Mouse (Mus musculus): ENCODE results near the gene C8b. TPM values are rescaled to one million over a fixed set of nuclear protein-coding genes. Genes with fewer than 3 reads are reported as not detected.

Gene C8b
- polyA plus RNA-seq, 1 experiment from 2014 or later, result not detected

DNA sequence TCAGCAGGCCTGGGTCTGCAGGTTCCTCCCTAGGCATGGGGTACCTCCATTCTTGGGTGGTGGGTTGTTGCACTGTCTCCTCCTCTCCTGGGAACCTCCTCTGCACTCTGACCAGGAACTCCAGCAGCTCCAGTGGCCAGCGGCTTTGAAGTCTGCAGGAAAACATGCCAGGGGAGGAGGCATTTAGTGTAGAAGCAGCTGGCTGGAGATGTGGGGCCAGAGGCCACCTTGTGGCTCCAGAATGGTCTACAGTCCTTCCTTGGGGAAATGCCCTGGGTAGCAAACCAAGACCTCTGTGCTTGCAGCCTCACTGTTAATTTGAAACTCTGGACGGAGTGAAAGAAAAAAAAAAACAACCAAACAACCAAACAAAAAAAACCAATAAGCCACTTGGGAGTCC lies 51.4 kb downstream of the C8b start:
- no peaks in the 10 kb centered on the region for H3K9me3 ChIP-seq (ENCODE audit: control insufficient read depth, low read length)
- no peaks in the 10 kb centered on the region for H3K36me3 ChIP-seq (ENCODE audit: control insufficient read depth, insufficient read depth, low read length)
- peak; percentile 38 for DNase-seq (ENCODE audit: low spot score)
- H3K9ac ChIP-seq (ENCODE audit: low read length), result no peak overlapping the region
- no peak overlapping the region for H3K27ac ChIP-seq (ENCODE audit: low read depth, low read length)
- WGBS, result 73% methylated on average over 2 of the region's 2 CpGs
- no peak overlapping the region for H3K4me3 ChIP-seq (ENCODE audit: low read depth, low read length)
- H3K27me3 ChIP-seq (ENCODE audit: control insufficient read depth, insufficient read depth, low read length), result no peaks in the 10 kb centered on the region
- H3K4me1 ChIP-seq (replicated peaks; ENCODE audit: control insufficient read depth, insufficient read depth, low read length), result no peaks in the 10 kb centered on the region
- ATAC-seq (replicated peaks; ENCODE audit: low FRiP score), result no peak
- no peak overlapping the region for H3K4me2 ChIP-seq (ENCODE audit: low read depth, low read length, severe bottlenecking)

DNA sequence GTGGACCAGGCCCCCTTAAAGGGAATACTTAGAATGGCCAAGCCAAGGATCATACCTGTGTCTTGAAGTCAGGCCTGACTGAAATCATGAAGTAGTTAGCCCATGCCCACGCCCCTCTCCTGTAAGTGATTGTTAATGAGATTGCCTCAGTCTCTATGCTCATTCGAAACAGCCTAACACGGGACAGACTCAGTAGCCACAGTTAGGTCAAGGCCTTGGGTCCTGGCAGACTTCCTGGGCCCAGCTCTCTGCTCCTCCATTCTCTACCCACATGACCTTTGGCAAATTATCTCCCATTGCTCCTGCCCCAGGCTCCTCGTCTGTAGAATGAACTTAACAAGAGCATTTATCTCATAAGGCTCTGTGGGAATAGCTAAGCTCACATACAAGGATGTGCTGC lies 52.9 kb downstream of the C8b start:
- Histone ChIP-seq H3K9ac (ENCODE audit: low read length) (no peak overlapping the region), H3K4me2 (ENCODE audit: low read depth, low read length, severe bottlenecking) (no peak overlapping the region), H3K9me3 (ENCODE audit: control insufficient read depth, low read length) (no peaks in the 10 kb centered on the region), H3K27me3 (ENCODE audit: control insufficient read depth, insufficient read depth, low read length) (no peaks in the 10 kb centered on the region), H3K4me3 (ENCODE audit: low read depth, low read length) (no peak overlapping the region), H3K27ac (ENCODE audit: low read depth, low read length) (no peak overlapping the region), H3K4me1 (replicated peaks; ENCODE audit: control insufficient read depth, insufficient read depth, low read length) (no peaks in the 10 kb centered on the region), H3K36me3 (ENCODE audit: control insufficient read depth, insufficient read depth, low read length) (no peaks in the 10 kb centered on the region)
- peak; percentile 40 for DNase-seq (ENCODE audit: low spot score)
- no peak for ATAC-seq (replicated peaks; ENCODE audit: low FRiP score)
- 55% methylated on average over 4 of the region's 4 CpGs for WGBS

GRCm38 (mm10) chr4:104819891-104820290 lies 53.8 kb downstream of the C8b start:
- Histone ChIP-seq H3K4me2 (ENCODE audit: low read depth, low read length, severe bottlenecking) (no peak overlapping the region), H3K27me3 (ENCODE audit: control insufficient read depth, insufficient read depth, low read length) (no peaks in the 10 kb centered on the region), H3K36me3 (ENCODE audit: control insufficient read depth, insufficient read depth, low read length) (no peaks in the 10 kb centered on the region), H3K9ac (ENCODE audit: low read length) (no peak overlapping the region), H3K4me3 (ENCODE audit: low read depth, low read length) (no peak overlapping the region), H3K9me3 (ENCODE audit: control insufficient read depth, low read length) (no peaks in the 10 kb centered on the region), H3K4me1 (replicated peaks; ENCODE audit: control insufficient read depth, insufficient read depth, low read length) (no peaks in the 10 kb centered on the region), H3K27ac (ENCODE audit: low read depth, low read length) (no peak overlapping the region)
- WGBS, result 69% methylated on average over 4 of the region's 4 CpGs
- DNase-seq (ENCODE audit: low spot score), result peak; percentile 11
- ATAC-seq (replicated peaks; ENCODE audit: low FRiP score), result no peak

GRCm38 (mm10) chr4:104823597-104824101 lies 57.5 kb downstream of the C8b start:
- no peaks in the 10 kb centered on the region for H3K9me3 ChIP-seq (ENCODE audit: control insufficient read depth, low read length)
- H3K4me1 ChIP-seq (replicated peaks; ENCODE audit: control insufficient read depth, insufficient read depth, low read length), result no peaks in the 10 kb centered on the region
- no peaks in the 10 kb centered on the region for H3K27me3 ChIP-seq (ENCODE audit: control insufficient read depth, insufficient read depth, low read length)
- H3K9ac ChIP-seq (ENCODE audit: low read length), result no peak overlapping the region
- H3K4me2 ChIP-seq (ENCODE audit: low read depth, low read length, severe bottlenecking), result no peak overlapping the region
- DNase-seq (ENCODE audit: low spot score) (peak; percentile 19), ATAC-seq (replicated peaks; ENCODE audit: low FRiP score) (no peak)
- H3K4me3 ChIP-seq (ENCODE audit: low read depth, low read length), result no peak overlapping the region
- no peaks in the 10 kb centered on the region for H3K36me3 ChIP-seq (ENCODE audit: control insufficient read depth, insufficient read depth, low read length)
- WGBS, result 84% methylated on average over 4 of the region's 4 CpGs
- H3K27ac ChIP-seq (ENCODE audit: low read depth, low read length), result no peak overlapping the region

- Histone ChIP-seq H3K4me2 (ENCODE audit: low read depth, low read length, severe bottlenecking) (no peak overlapping the region), H3K36me3 (ENCODE audit: control insufficient read depth, insufficient read depth, low read length) (no peaks in the 10 kb centered on the region), H3K4me3 (ENCODE audit: low read depth, low read length) (no peak overlapping the region), H3K4me1 (replicated peaks; ENCODE audit: control insufficient read depth, insufficient read depth, low read length) (no peaks in the 10 kb centered on the region), H3K27me3 (ENCODE audit: control insufficient read depth, insufficient read depth, low read length) (no peaks in the 10 kb centered on the region), H3K9ac (ENCODE audit: low read length) (no peak overlapping the region), H3K9me3 (ENCODE audit: control insufficient read depth, low read length) (no peaks in the 10 kb centered on the region), H3K27ac (ENCODE audit: low read depth, low read length) (no peak overlapping the region)
- ATAC-seq (replicated peaks; ENCODE audit: low FRiP score) (no peak), DNase-seq (ENCODE audit: low spot score) (peak; percentile 23)
- WGBS, result 81% methylated on average over 7 of the region's 7 CpGs
These were observed 58.4 kb downstream of the C8b start for GRCm38 (mm10) chr4:104824381-104825077.

DNA sequence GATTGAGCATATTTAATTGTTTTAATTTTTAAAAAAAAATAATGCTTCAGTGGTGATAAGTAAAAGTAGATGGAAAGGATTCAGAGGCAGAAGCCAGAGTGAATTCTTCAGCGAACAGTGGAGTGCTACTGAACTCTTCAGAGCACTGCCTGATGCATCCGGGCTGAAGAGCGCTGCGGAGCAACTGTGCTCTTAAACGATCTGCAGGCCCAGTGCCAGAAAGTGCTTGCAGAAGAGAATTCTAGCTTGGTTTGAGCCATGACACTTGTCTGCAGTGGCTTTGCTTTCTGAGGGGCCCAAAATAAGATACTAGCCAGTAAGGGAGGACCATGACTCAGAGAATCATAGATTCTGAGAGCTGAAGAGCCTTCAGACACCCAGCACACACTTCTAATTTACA lies 62.8 kb downstream of the C8b start:
- peak; percentile 13 for DNase-seq (ENCODE audit: low spot score)
- no peaks in the 10 kb centered on the region for H3K9me3 ChIP-seq (ENCODE audit: control insufficient read depth, low read length)
- 89% methylated on average over 5 of the region's 5 CpGs for WGBS
- H3K9ac ChIP-seq (ENCODE audit: low read length), result no peak overlapping the region
- no peak overlapping the region for H3K4me3 ChIP-seq (ENCODE audit: low read depth, low read length)
- no peak overlapping the region for H3K4me2 ChIP-seq (ENCODE audit: low read depth, low read length, severe bottlenecking)
- H3K4me1 ChIP-seq (replicated peaks; ENCODE audit: control insufficient read depth, insufficient read depth, low read length), result no peaks in the 10 kb centered on the region
- ATAC-seq (replicated peaks; ENCODE audit: low FRiP score), result no peak
- H3K27ac ChIP-seq (ENCODE audit: low read depth, low read length), result no peak overlapping the region
- H3K36me3 ChIP-seq (ENCODE audit: control insufficient read depth, insufficient read depth, low read length), result no peaks in the 10 kb centered on the region
- H3K27me3 ChIP-seq (ENCODE audit: control insufficient read depth, insufficient read depth, low read length), result no peaks in the 10 kb centered on the region

DNA sequence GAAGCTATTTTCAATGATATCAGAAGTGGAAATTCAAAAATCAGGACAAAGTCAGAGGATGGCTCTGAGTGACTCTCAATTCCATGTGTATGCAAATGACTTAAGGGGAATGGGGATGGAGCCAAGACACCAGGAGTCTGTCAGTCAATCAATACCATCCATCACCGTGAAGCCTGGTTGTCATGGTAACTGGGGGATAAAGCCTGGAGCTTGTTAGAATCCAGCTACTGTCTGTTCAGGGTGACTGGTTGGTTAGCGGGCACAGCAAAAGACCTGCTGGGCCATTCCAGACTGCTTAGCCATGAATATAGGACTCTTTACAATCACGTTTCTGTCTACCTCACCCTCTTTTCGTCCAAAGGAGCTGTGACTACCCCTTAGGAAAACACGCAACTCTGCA lies 69.0 kb downstream of the C8b start:
- H3K9me3 ChIP-seq (ENCODE audit: control insufficient read depth, low read length), result no peaks in the 10 kb centered on the region

GRCm38 (mm10) chr4:104838342-104838741 lies 72.2 kb downstream of the C8b start:
- WGBS, result 88% methylated on average over 2 of the region's 2 CpGs

More for the DNA sequence above, 69.0 kb downstream of the C8b start:
- 17% methylated on average over 5 of the region's 5 CpGs for WGBS
- DNase-seq (ENCODE audit: low spot score) (peak; percentile 44), ATAC-seq (replicated peaks; ENCODE audit: low FRiP score) (no peak)
- Histone ChIP-seq H3K36me3 (ENCODE audit: control insufficient read depth, insufficient read depth, low read length) (no peaks in the 10 kb centered on the region), H3K27ac (ENCODE audit: low read depth, low read length) (no peak overlapping the region), H3K4me2 (ENCODE audit: low read depth, low read length, severe bottlenecking) (no peak overlapping the region), H3K4me3 (ENCODE audit: low read depth, low read length) (no peak overlapping the region), H3K27me3 (ENCODE audit: control insufficient read depth, insufficient read depth, low read length) (no peaks in the 10 kb centered on the region), H3K9ac (ENCODE audit: low read length) (no peak overlapping the region), H3K4me1 (replicated peaks; ENCODE audit: control insufficient read depth, insufficient read depth, low read length) (no peaks in the 10 kb centered on the region)

DNA sequence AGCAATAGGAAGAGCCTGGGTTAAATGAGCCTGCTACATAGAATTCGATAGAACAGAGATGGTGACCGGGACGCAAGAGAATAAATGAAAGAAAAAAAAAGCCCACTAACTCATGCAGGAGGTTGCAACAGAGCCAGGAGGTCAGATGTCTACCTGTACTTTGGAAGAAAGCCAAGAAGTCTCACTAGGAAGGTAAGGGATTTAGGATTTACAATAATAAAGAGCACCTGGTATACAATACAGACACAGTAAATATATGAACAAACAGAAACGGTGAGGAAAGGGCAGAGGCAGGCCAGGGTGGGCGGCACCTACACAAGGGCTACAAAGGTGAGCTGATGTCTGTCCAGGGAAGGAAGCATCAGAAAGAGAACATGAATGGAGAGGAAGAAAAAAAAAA lies 76.1 kb downstream of the C8b start:
- ATAC-seq (replicated peaks; ENCODE audit: low FRiP score) (no peak), DNase-seq (ENCODE audit: low spot score) (no peak)
- Histone ChIP-seq H3K9ac (ENCODE audit: low read length) (no peak overlapping the region), H3K4me3 (ENCODE audit: low read depth, low read length) (no peak overlapping the region), H3K9me3 (ENCODE audit: control insufficient read depth, low read length) (no peaks in the 10 kb centered on the region), H3K27ac (ENCODE audit: low read depth, low read length) (no peak overlapping the region), H3K4me1 (replicated peaks; ENCODE audit: control insufficient read depth, insufficient read depth, low read length) (no peaks in the 10 kb centered on the region), H3K4me2 (ENCODE audit: low read depth, low read length, severe bottlenecking) (no peak overlapping the region), H3K36me3 (ENCODE audit: control insufficient read depth, insufficient read depth, low read length) (no peaks in the 10 kb centered on the region), H3K27me3 (ENCODE audit: control insufficient read depth, insufficient read depth, low read length) (no peaks in the 10 kb centered on the region)
- 91% methylated on average over 5 of the region's 5 CpGs for WGBS

More at GRCm38 (mm10) chr4:104838342-104838741, 72.2 kb downstream of the C8b start:
- H3K9ac ChIP-seq (ENCODE audit: low read length), result no peak overlapping the region
- ATAC-seq (replicated peaks; ENCODE audit: low FRiP score) (no peak), DNase-seq (ENCODE audit: low spot score) (no peak)
- H3K9me3 ChIP-seq (ENCODE audit: control insufficient read depth, low read length), result no peaks in the 10 kb centered on the region
- no peak overlapping the region for H3K4me3 ChIP-seq (ENCODE audit: low read depth, low read length)
- no peaks in the 10 kb centered on the region for H3K4me1 ChIP-seq (replicated peaks; ENCODE audit: control insufficient read depth, insufficient read depth, low read length)
- no peaks in the 10 kb centered on the region for H3K36me3 ChIP-seq (ENCODE audit: control insufficient read depth, insufficient read depth, low read length)
- H3K4me2 ChIP-seq (ENCODE audit: low read depth, low read length, severe bottlenecking), result no peak overlapping the region
- H3K27me3 ChIP-seq (ENCODE audit: control insufficient read depth, insufficient read depth, low read length), result no peaks in the 10 kb centered on the region
- H3K27ac ChIP-seq (ENCODE audit: low read depth, low read length), result no peak overlapping the region
